Mouse (Mus musculus) kidney, embryonic 16.5 days (tissue): ENCODE measurements around the gene Car10. TPM values are rescaled to one million over a fixed set of nuclear protein-coding genes. Genes with fewer than 3 reads are reported as not detected.

Experiments used
- ATAC-seq: fragments of 200-750 bp; cut with Nextera tagmentation; 2 replicates; pipeline ENCODE4 v1.8.0; 2017; ENCODE audit warnings: moderate TSS enrichment; ENCODE audit not compliant: low FRiP score, low TSS enrichment
- H3K27ac ChIP-seq: fragments of 300-500 bp; sonication (generic); 2 replicates; pipeline ENCODE4 v1.5.1; 2014; ENCODE audit warnings: low read length
- H3K27me3 ChIP-seq: fragments of 300-500 bp; sonication (generic); 2 replicates; pipeline ENCODE4 v1.6.1; 2014; ENCODE audit warnings: low read length, control low read depth, mixed read lengths; ENCODE audit not compliant: insufficient read depth
- H3K36me3 ChIP-seq: fragments of 300-500 bp; sonication (generic); 2 replicates; pipeline ENCODE4 v1.6.1; 2014; ENCODE audit warnings: low read length, control low read depth, mixed read lengths; ENCODE audit not compliant: insufficient read depth
- H3K4me1 ChIP-seq: fragments of 300-500 bp; sonication (generic); 2 replicates; pipeline ENCODE4 v1.6.1; 2014; ENCODE audit warnings: low read length, control low read depth, mixed read lengths; ENCODE audit not compliant: insufficient read depth
- H3K4me2 ChIP-seq: fragments of 300-500 bp; sonication (generic); replicated peaks from 2 replicates; pipeline ENCODE4 v1.6.1; 2014; ENCODE audit warnings: low read depth, low read length
- H3K4me3 ChIP-seq: fragments of 300-500 bp; sonication (generic); 2 replicates; pipeline ENCODE4 v1.5.1; 2014; ENCODE audit warnings: mild to moderate bottlenecking, low read length
- H3K9ac ChIP-seq: fragments of 300-500 bp; sonication (generic); replicated peaks from 2 replicates; pipeline ENCODE4 v1.6.1; 2014; ENCODE audit warnings: low read length
- H3K9me3 ChIP-seq: fragments of 300-500 bp; sonication (generic); 2 replicates; pipeline ENCODE4 v1.6.1; 2016; ENCODE audit warnings: low read length, control low read depth
- WGBS: fragments of 180-500 bp; shearing (Covaris S2); extraction: QIAGEN DNeasy Blood & Tissue Kit; methylation state at CpG from one replicate; pipeline ENCODE4 v1.1.7; 2014; 5-methylcytosine and 5-hydroxymethylcytosine counted together
- polyA plus RNA-seq: library from polyadenylated mRNA; unstranded; fragments of >200 nt; fragmentation: Nextera tagmentation; extraction: Ambion mirVana; gene quantifications from 2 replicates; pipeline ENCODE4 v1.2.1, GENCODE M21; 2015

Car10 gene
- polyA plus RNA-seq, 1 experiment from 2014 or later: 0.22 TPM

DNA sequence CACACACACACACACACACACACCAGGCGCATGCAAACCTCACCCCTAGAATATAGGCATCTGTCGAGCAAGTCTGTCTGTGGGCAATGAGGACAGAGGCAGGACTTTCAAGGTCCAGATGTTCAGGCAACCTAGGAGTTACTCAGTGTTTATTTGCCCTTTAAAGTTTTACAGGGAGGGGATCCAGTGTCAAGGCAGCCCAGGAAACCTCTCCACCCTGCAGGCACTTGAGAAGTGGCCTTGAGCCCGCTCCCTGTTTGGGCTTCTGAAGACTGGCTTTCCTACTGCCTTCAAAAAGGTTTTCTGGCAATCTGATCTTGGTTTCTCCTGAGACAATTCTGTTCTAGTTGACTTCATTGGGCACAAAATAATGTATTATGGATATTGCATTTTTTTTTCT, 428.1 kb downstream of the Car10 start:
- WGBS: 66% methylated on average over 3 of the region's 3 CpGs
- no peak overlapping the region for H3K27ac ChIP-seq
- no peaks in the 10 kb centered on the region for H3K27me3 ChIP-seq
- H3K4me1 ChIP-seq: no peaks in the 10 kb centered on the region
- no peak overlapping the region for H3K4me2 ChIP-seq
- H3K9me3 ChIP-seq: no peaks in the 10 kb centered on the region
- no peak overlapping the region for H3K9ac ChIP-seq
- H3K36me3 ChIP-seq: no peaks in the 10 kb centered on the region
- no peak overlapping the region for H3K4me3 ChIP-seq
- ATAC-seq: no peak

DNA sequence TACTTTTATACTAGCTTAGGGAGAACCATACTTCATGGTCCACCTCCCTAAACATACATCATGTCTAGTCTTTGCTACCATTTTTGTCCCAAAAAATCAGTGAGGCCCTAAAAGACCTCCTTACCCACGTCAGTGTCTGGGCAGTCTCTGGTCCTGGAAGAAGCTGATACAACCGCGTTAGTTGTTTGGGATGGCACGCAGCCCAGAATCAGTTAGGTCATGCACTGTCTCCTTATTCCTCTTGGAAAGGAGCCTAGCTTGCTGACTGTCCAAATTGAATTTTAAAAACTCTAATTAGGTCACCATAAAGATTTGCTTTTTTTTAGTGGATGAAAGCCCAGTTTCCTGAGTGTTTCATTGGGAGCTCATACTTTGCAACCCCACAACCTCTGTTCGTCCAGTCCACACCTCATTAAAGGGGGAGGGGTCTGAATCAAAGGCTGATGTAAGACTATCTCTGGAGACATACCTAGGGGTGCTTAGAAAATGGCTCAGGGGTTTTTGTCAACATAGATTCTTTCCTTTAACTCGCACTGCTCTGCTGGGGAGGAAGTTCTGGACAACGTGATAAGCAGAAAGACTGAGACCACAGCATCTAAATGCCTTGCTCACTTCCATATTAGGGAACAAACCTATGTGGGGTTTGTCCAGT, 433.3 kb downstream of the Car10 start:
- H3K9me3 ChIP-seq: no peaks in the 10 kb centered on the region
- no peaks in the 10 kb centered on the region for H3K27me3 ChIP-seq
- H3K9ac ChIP-seq: no peak overlapping the region
- H3K4me2 ChIP-seq: no peak overlapping the region
- H3K4me3 ChIP-seq: no peak overlapping the region
- 53% methylated on average over 7 of the region's 7 CpGs for WGBS
- no peaks in the 10 kb centered on the region for H3K4me1 ChIP-seq
- ATAC-seq: no peak; the same call in 1 of the 2 replicates
- H3K27ac ChIP-seq: no peak overlapping the region
- H3K36me3 ChIP-seq: no peaks in the 10 kb centered on the region

DNA sequence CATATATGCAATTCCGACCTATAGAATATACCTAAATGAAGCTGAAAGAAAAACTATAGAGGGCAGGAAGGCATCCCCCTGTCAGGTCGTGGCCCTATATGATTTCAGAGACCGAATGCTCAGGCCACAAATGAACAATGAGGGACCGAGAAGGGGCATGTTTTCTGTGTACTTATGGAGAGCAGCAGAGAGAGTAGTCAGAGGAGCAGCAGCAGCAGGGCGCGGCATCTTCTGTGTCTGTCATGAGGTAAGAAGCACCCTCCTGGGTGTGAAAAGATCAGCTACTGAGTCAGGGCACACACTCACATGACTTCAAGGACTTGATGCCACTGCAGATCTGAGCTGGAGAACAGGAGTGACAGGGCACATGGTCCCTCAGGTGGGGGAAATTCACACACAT, 438.4 kb downstream of the Car10 start:
- no peak overlapping the region for H3K4me3 ChIP-seq
- 83% methylated on average over 6 of the region's 6 CpGs for WGBS
- no peaks in the 10 kb centered on the region for H3K27me3 ChIP-seq
- no peaks in the 10 kb centered on the region for H3K9me3 ChIP-seq
- no peaks in the 10 kb centered on the region for H3K4me1 ChIP-seq
- no peak overlapping the region for H3K9ac ChIP-seq
- no peak overlapping the region for H3K27ac ChIP-seq
- no peaks in the 10 kb centered on the region for H3K36me3 ChIP-seq
- no peak overlapping the region for H3K4me2 ChIP-seq
- ATAC-seq: no peak

DNA sequence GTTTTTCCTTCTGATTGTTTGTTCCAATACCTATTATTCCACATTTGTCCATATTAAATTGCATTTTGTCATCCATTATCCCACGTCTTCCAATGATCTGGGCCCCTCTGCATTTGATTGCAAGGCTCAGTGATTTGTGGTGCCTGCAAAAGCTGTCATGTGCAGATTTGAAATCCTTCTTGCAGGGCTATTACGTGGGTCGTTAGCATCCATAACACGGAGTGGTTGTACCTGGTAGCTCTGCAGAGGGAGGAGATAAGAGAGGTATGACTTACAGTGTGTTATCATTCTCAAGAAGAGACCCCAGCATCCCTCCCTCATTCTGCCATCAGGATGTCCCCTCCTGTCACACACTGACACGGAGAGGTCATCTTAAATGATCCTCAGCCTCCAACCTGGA, 451.1 kb downstream of the Car10 start:
- H3K4me2 ChIP-seq: no peak overlapping the region
- WGBS: 34% methylated on average over 5 of the region's 5 CpGs

DNA sequence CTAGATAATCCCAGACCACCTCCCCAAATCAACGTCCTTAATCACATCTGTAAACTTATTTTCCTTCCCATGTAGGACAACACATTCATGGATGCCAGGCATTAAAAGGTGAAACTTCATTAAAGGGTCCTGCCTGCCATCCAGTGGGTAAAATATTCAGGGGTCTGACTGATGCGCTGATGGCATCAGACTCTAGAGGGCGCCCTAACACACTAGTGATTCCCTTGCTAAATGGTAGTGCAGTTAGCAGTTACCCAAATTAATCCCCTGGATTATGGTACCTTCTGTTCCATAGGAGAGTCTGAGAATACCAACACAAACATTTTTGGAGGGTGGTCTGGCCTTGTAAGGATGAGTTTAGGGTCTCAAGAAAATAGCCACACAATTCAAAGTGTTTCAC, 453.1 kb downstream of the Car10 start:
- Histone ChIP-seq H3K4me3 (no peak overlapping the region), H3K27me3 (no peaks in the 10 kb centered on the region), H3K9me3 (no peaks in the 10 kb centered on the region), H3K4me1 (no peaks in the 10 kb centered on the region), H3K9ac (no peak overlapping the region), H3K4me2 (no peak overlapping the region), H3K27ac (no peak overlapping the region), H3K36me3 (no peaks in the 10 kb centered on the region)
- WGBS: 8% methylated on average over 3 of the region's 3 CpGs
- no peak for ATAC-seq

More for the DNA sequence above, 451.1 kb downstream of the Car10 start:
- no peaks in the 10 kb centered on the region for H3K9me3 ChIP-seq
- no peaks in the 10 kb centered on the region for H3K4me1 ChIP-seq
- H3K9ac ChIP-seq: no peak overlapping the region
- H3K36me3 ChIP-seq: no peaks in the 10 kb centered on the region
- no peak overlapping the region for H3K4me3 ChIP-seq
- H3K27me3 ChIP-seq: no peaks in the 10 kb centered on the region
- ATAC-seq: no peak
- no peak overlapping the region for H3K27ac ChIP-seq

DNA sequence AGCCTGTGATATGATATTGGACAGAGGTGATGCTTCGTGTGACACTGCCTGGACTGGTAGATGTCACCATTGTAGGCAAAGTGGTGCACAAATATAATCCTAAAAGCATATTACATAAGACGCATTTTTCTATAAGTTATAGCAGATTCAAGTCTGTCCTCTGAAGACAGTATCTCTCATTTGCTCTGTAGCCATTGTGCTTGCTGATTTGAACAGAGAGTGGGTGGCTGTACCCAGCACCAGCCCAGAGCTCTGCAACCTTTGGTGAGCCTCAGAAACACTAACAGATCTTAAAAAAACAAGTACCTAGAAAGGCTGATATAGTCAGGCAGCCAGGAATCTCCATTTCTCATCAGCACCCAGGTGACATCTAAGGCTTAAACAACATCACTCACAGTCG, 461.3 kb downstream of the Car10 start:
- Histone ChIP-seq H3K4me2 (no peak overlapping the region), H3K4me1 (no peaks in the 10 kb centered on the region), H3K9ac (no peak overlapping the region), H3K27ac (no peak overlapping the region), H3K9me3 (no peaks in the 10 kb centered on the region), H3K4me3 (no peak overlapping the region), H3K27me3 (no peaks in the 10 kb centered on the region), H3K36me3 (no peaks in the 10 kb centered on the region)
- no peak for ATAC-seq
- 86% methylated on average over 3 of the region's 3 CpGs for WGBS

DNA sequence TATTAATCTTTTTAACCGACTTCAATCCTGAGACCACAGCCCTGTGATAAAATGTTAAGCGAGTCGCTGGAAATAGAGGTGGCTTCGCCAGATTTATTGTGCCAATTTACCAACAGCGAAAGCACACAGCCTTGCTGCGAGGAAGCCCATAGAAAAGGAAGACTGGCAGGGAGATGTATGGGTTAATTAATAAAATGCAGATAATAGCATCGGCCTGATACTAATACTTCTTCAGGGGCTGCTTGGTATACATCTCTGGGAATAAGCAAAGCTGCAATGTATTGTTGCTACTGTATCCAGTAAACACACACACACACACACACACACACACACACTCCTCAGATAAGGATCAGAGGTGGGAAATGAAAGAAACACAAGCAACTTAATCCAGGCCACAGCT, 462.7 kb downstream of the Car10 start:
- Histone ChIP-seq H3K4me3 (no peak overlapping the region), H3K27ac (no peak overlapping the region), H3K27me3 (no peaks in the 10 kb centered on the region), H3K4me1 (no peaks in the 10 kb centered on the region), H3K9me3 (no peaks in the 10 kb centered on the region), H3K9ac (no peak overlapping the region), H3K4me2 (no peak overlapping the region), H3K36me3 (no peaks in the 10 kb centered on the region)
- WGBS: 64% methylated on average over 7 of the region's 7 CpGs
- no peak for ATAC-seq

DNA sequence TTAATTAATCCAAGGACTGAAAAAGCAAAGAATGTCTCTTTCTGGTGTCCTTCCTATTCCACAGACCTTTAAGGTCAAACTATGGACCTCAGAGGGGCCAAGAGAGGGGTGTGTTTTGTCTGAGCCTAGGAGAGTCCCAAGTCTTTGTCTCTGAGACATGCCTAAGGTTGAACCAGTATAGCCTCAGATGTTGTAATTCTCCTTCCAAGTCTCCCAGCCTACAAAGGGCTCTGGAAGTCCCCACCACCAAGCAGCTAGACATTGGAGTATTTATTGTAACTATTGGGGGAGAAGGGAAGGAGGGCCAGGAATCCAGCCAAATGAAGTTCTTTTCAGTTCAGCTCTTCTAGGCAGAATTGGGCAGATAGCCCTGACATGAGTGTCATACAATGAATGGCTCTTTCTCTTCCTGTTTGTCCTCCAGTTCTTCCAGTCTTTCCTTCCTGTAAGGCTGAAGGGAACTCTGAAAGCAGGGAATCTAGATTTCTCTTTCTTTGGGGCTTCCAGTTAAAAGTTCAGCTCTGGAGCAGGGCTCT, 464.6 kb downstream of the Car10 start:
- Histone ChIP-seq H3K27ac (no peak overlapping the region), H3K36me3 (no peaks in the 10 kb centered on the region), H3K9me3 (no peaks in the 10 kb centered on the region), H3K4me2 (no peak overlapping the region), H3K27me3 (no peaks in the 10 kb centered on the region), H3K4me3 (no peak overlapping the region), H3K4me1 (no peaks in the 10 kb centered on the region), H3K9ac (no peak overlapping the region)
- no peak for ATAC-seq

DNA sequence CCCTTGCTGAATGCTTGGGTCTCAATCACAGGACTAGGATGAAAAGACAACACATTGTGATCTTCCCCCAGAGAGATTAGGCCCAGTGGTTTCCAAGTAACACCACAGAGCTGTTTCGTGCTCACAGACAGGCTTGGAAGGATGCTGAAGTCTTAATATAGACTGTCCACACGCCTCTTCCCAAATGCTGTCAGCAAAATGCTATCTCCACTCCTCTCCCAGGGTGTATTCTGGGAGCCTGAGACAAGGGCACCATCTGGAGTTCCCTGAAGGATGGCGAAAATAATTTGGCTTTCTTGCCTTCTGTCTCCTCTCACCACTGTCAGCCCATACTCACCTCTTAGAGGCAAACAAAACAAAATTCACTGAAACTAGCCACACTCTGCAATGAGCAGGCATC, 467.9 kb downstream of the Car10 start:
- Histone ChIP-seq H3K4me3 (no peak overlapping the region), H3K4me2 (no peak overlapping the region), H3K4me1 (no peaks in the 10 kb centered on the region), H3K36me3 (no peaks in the 10 kb centered on the region), H3K9ac (no peak overlapping the region), H3K27ac (no peak overlapping the region), H3K27me3 (no peaks in the 10 kb centered on the region), H3K9me3 (no peaks in the 10 kb centered on the region)
- no peak for ATAC-seq
- WGBS: 78% methylated on average over 3 of the region's 3 CpGs

DNA sequence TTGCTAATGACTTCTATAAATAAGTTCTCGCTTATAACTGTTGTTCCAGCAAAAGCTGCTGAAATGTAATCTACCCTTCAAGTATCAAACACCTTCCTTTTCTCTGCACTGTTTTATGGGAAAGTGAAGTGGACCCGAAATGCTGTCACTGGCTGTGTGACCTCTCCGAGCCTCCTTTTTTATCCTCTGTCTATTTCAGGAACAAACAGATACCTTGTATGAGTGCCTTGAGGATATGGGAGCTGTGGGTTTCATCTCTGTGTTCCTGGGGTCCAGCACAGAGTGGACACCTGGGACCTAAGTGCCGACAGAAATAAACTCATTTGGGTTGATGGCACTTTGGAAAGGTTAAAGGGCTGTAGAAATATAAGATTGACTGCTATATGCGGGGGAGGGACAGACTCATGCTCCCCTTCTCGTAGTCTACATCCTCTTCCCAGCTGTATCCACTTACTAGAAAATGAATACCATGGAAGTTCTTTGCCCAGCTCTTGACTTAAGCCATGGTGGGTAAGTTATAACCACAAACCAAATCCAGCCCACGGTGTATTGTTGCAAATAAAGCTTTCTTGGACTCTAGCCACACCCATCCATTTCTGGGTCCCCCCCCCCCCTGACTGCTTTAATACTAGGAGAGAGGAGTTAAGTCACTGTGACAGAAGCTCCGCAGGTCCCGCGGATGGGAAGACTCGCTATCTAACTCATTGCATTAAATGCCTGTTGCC, 474.3 kb downstream of the Car10 start:
- Histone ChIP-seq H3K27ac (no peak overlapping the region), H3K9ac (no peak overlapping the region), H3K27me3 (no peaks in the 10 kb centered on the region), H3K4me3 (no peak overlapping the region), H3K4me2 (no peak overlapping the region), H3K9me3 (no peaks in the 10 kb centered on the region), H3K36me3 (no peaks in the 10 kb centered on the region), H3K4me1 (no peaks in the 10 kb centered on the region)
- 38% methylated on average over 11 of the region's 11 CpGs for WGBS
- ATAC-seq: no peak
